ENCODE assay signal across 8 mouse cellular contexts in genomic region chr9:92458059-92458402, GRCm38 (mm10). TPM values are rescaled to one million over a fixed set of nuclear protein-coding genes. Genes with fewer than 3 reads are reported as not detected.
A peak's percentile ranks its signal among the peaks of the same experiment; 100 is the strongest.
DNase-seq lines count a peak whose midpoint lies in the region; ATAC-seq and TF ChIP-seq lines count a peak whose summit lies in the region.

No protein-coding gene starts in this region.

- in situ Hi-C loops in CH12.LX (cut with MboI; ENCODE audit: low pct_ligation_motif_present, low pct_unique_long_range_greater_than_20kb, low sequenced_read_pairs): no loop called here

- H3K4me2 ChIP-seq in CH12.LX (ENCODE audit: insufficient read depth, low read depth, poor library complexity, severe bottlenecking): peak overlapping the region; percentile 42
- peak overlapping the region; percentile 84 for H3K4me2 ChIP-seq in forebrain, embryonic 14.5 days (ENCODE audit: low read length)
- H3K4me2 ChIP-seq in liver, embryonic 16.5 days (ENCODE audit: low read depth, low read length): peak overlapping the region; percentile 88

- no peak for TF ChIP-seq POLR2A in heart, adult 2 months (IDR thresholded peaks at IDR 0.05; ENCODE audit: insufficient read depth, low read depth, low read length)
- TF ChIP-seq POLR2A in CH12.LX (IDR thresholded peaks at IDR 0.05; ENCODE audit: low read depth, low read length): no peak

- ATAC-seq in forebrain, embryonic 14.5 days: no peak; the same call in 1 of the 2 replicates
- ATAC-seq in liver, embryonic 16.5 days (ENCODE audit: low read depth): no peak

- intact Hi-C loops in heart, adult 2 months (cut with DNase I): loop anchor here (5.0 kb wide), 5 partner anchors 46 to 241 kb away; partner anchors contain the start of genes Plod2 and Plscr2

- 2% methylated on average over 5 of the region's 5 CpGs for WGBS in heart, adult 2 months
- 0% methylated on average over 5 of the region's 5 CpGs for WGBS in forebrain, embryonic 14.5 days
- 1% methylated on average over 5 of the region's 5 CpGs for WGBS in liver, embryonic 16.5 days (ENCODE audit: insufficient replicate concordance)

- TF ChIP-seq CTCF in heart, adult 2 months (IDR thresholded peaks at IDR 0.05): no peak
- TF ChIP-seq CTCF in CH12.LX (conservative IDR thresholded peaks at IDR 0.05 in 1 of 2, IDR thresholded peaks at IDR 0.05 in 1 of 2; ENCODE audit: low read depth in 2 of 2, low read length in 2 of 2): no peak

- no peak for TF ChIP-seq EP300 in heart, adult 2 months (IDR thresholded peaks at IDR 0.05; ENCODE audit: insufficient read depth, low read depth, low read length)
- TF ChIP-seq EP300 in CH12.LX (IDR thresholded peaks at IDR 0.05; ENCODE audit: low read length): no peak

- no peak for DNase-seq in heart, adult 2 months
- no peak for DNase-seq in heart, adult 9 months (ENCODE audit: low spot score in 2 of 2)
- DNase-seq in CH12.LX (ENCODE audit: extremely low read depth): no peak
- no peak for DNase-seq in forebrain, embryonic 14.5 days (ENCODE audit: low spot score)
- no peak for DNase-seq in urinary bladder, postnatal 10 days (ENCODE audit: low spot score)
- no peak for DNase-seq in cerebellum, postnatal 4 days (ENCODE audit: low spot score in 2 of 2)
- DNase-seq in urinary bladder, adult 2 months (ENCODE audit: low spot score): no peak

- TF ChIP-seq RAD21 in CH12.LX (IDR thresholded peaks at IDR 0.05; ENCODE audit: low read depth, low read length): no peak

- H3K27ac ChIP-seq in heart, adult 2 months: peak overlapping the region; percentile 96
- H3K27ac ChIP-seq in CH12.LX (ENCODE audit: insufficient read depth, low read depth): no peak overlapping the region
- H3K27ac ChIP-seq in forebrain, embryonic 14.5 days (ENCODE audit: low read depth, low read length): no peak overlapping the region
- H3K27ac ChIP-seq in liver, embryonic 16.5 days (ENCODE audit: low read length): no peak overlapping the region

- H3K4me1 ChIP-seq in heart, adult 2 months (ENCODE audit: control insufficient read depth, insufficient read depth, low read length): peaks cover 1% of the 10 kb centered on the region; the same call in 1 of the 2 replicates
- peaks cover 0 to 4% of the 10 kb centered on the region in 2 experiments; a peak in 2 of 4 replicates for H3K4me1 ChIP-seq in CH12.LX (ENCODE audit: control insufficient read depth in 1 of 2, insufficient read depth in 2 of 2)
- H3K4me1 ChIP-seq in forebrain, embryonic 14.5 days (ENCODE audit: control insufficient read depth, insufficient read depth, low read length): peaks cover 2% of the 10 kb centered on the region; the same call in 1 of the 2 replicates
- no peaks in the 10 kb centered on the region; the same call in 1 of the 2 replicates for H3K4me1 ChIP-seq in liver, embryonic 16.5 days (ENCODE audit: control insufficient read depth, low read depth, low read length)

- dilution Hi-C loops in CH12.LX (cut with MboI; ENCODE audit: extremely low pct_ligation_motif_present, extremely low pct_unique_long_range_greater_than_20kb, low sequenced_read_pairs): no loop called here

- H3K27me3 ChIP-seq in heart, adult 2 months (ENCODE audit: control insufficient read depth, insufficient read depth, low read length): no peaks in the 10 kb centered on the region
- H3K27me3 ChIP-seq in CH12.LX (replicated peaks): no peaks in the 10 kb centered on the region
- H3K27me3 ChIP-seq in forebrain, embryonic 14.5 days (replicated peaks; ENCODE audit: control insufficient read depth, insufficient read depth, low read length): no peaks in the 10 kb centered on the region
- H3K27me3 ChIP-seq in liver, embryonic 16.5 days (ENCODE audit: control insufficient read depth, insufficient read depth, low read depth, low read length): no peaks in the 10 kb centered on the region

- peaks cover 2% of the 10 kb centered on the region for H3K36me3 ChIP-seq in heart, adult 2 months (ENCODE audit: control insufficient read depth, insufficient read depth, low read length)
- H3K36me3 ChIP-seq in CH12.LX (replicated peaks in 1 of 2; ENCODE audit: control insufficient read depth in 1 of 2, insufficient read depth in 1 of 2, low read length in 1 of 2): no peaks in the 10 kb centered on the region
- H3K36me3 ChIP-seq in forebrain, embryonic 14.5 days (ENCODE audit: control insufficient read depth, insufficient read depth, low read length): no peaks in the 10 kb centered on the region
- no peaks in the 10 kb centered on the region for H3K36me3 ChIP-seq in liver, embryonic 16.5 days (ENCODE audit: control insufficient read depth, insufficient read depth)

- no peaks in the 10 kb centered on the region for H3K9me3 ChIP-seq in CH12.LX (replicated peaks; ENCODE audit: low read length)
- H3K9me3 ChIP-seq in forebrain, embryonic 14.5 days (replicated peaks; ENCODE audit: control insufficient read depth, low read length): no peaks in the 10 kb centered on the region
- no peaks in the 10 kb centered on the region for H3K9me3 ChIP-seq in liver, embryonic 16.5 days (replicated peaks; ENCODE audit: control insufficient read depth, low read length)

- H3K9ac ChIP-seq in heart, adult 2 months (ENCODE audit: low read depth, low read length): peak overlapping the region; percentile 93
- H3K9ac ChIP-seq in CH12.LX (ENCODE audit: insufficient read depth, low read depth): peak overlapping the region; percentile 33
- peak overlapping the region; percentile 71 for H3K9ac ChIP-seq in forebrain, embryonic 14.5 days (ENCODE audit: low read length)
- H3K9ac ChIP-seq in liver, embryonic 16.5 days (ENCODE audit: low read depth, low read length): peak overlapping the region; percentile 59

- peak overlapping the region; percentile 86 for H3K4me3 ChIP-seq in heart, adult 2 months
- peak overlapping the region; percentile 35 to 86 (median 60) for H3K4me3 ChIP-seq in CH12.LX (replicated peaks in 1 of 3; ENCODE audit: low read depth in 2 of 3, low read length in 2 of 3, poor library complexity in 1 of 3)
- peak overlapping the region; percentile 52 for H3K4me3 ChIP-seq in forebrain, embryonic 14.5 days (ENCODE audit: low read depth, low read length)
- H3K4me3 ChIP-seq in liver, embryonic 16.5 days (ENCODE audit: low read depth, low read length): peak overlapping the region; percentile 70

- H3K79me2 ChIP-seq in heart, adult 2 months (replicated peaks; ENCODE audit: control insufficient read depth, insufficient read depth, low read length): no peaks in the 10 kb centered on the region
- H3K79me2 ChIP-seq in CH12.LX (replicated peaks; ENCODE audit: control insufficient read depth, extremely low read depth, insufficient read depth, poor library complexity, severe bottlenecking): no peaks in the 10 kb centered on the region

TF ChIP-seq in CH12.LX, 34 proteins besides CTCF, POLR2A, EP300 and RAD21:
- TF ChIP-seq TBP (conservative IDR thresholded peaks at IDR 0.05; ENCODE audit: low read depth, low read length) (no peak), NELFE (IDR thresholded peaks at IDR 0.05; ENCODE audit: low read depth, low read length) (no peak), USF1 (IDR thresholded peaks at IDR 0.05; ENCODE audit: low read depth, low read length) (no peak), MAX (IDR thresholded peaks at IDR 0.05; ENCODE audit: low read length) (no peak), USF2 (conservative IDR thresholded peaks at IDR 0.05; ENCODE audit: low read depth, low read length) (no peak), GABPA (IDR thresholded peaks at IDR 0.05; ENCODE audit: insufficient replicate concordance, low read depth, low read length) (no peak), NRF1 (IDR thresholded peaks at IDR 0.05; ENCODE audit: low read depth, low read length) (no peak), HCFC1 (IDR thresholded peaks at IDR 0.05; ENCODE audit: low read depth, low read length) (no peak), MEF2A (IDR thresholded peaks at IDR 0.05; ENCODE audit: borderline replicate concordance, low read depth, low read length) (no peak), RCOR1 (conservative IDR thresholded peaks at IDR 0.05; ENCODE audit: low read depth, low read length) (no peak), MAFK (IDR thresholded peaks at IDR 0.05; ENCODE audit: insufficient replicate concordance, low read length) (no peak), E2F4 (IDR thresholded peaks at IDR 0.05; ENCODE audit: insufficient replicate concordance, low read depth, low read length) (no peak), ZNF384 (IDR thresholded peaks at IDR 0.05; ENCODE audit: low read depth, low read length) (no peak), ZKSCAN1 (IDR thresholded peaks at IDR 0.05; ENCODE audit: borderline replicate concordance, low read depth, low read length) (no peak)

RNA-seq across cellular contexts. Expression of gene Plscr4, which starts 0.9 kb away (rescaled TPM):
- total RNA-seq in heart, adult 2 months (2021): 1 to 10 TPM; 6.8 to 7.4 TPM
- 8.1 and 10.3 TPM in 2 replicates for polyA plus RNA-seq in heart, adult 2 months (2012; rRNA removed)
- total RNA-seq in CH12.LX (2012; rRNA removed) (not detected in 2 replicates), CH12.LX (2014; rRNA removed) (0.07 TPM in 1 of 2 replicates, not detected in the other)
- 0.10 TPM in 1 of 2 replicates, not detected in the other for polyA plus RNA-seq in CH12.LX (2012; ENCODE audit: insufficient read length, low read depth)
- polyA plus RNA-seq in forebrain, embryonic 14.5 days (2014; fragmentation: Nextera tagmentation; extraction: Ambion mirVana): 1.1 and 1.7 TPM in 2 replicates
- polyA plus RNA-seq in liver, embryonic 16.5 days (2015; fragmentation: Nextera tagmentation; extraction: Ambion mirVana): 0.93 and 1.3 TPM in 2 replicates
- 32.9 and 33.5 TPM in 2 replicates for polyA plus RNA-seq in urinary bladder, adult 2 months (2012; rRNA removed)

Comparison
In these comparisons a context has a peak if more than half of its experiments do, and no peak if none do; other contexts are left out.
1. H3K9ac ChIP-seq: peak in every context shown above with its lines; median percentile 93 in heart, adult 2 months; 71 in forebrain, embryonic 14.5 days; 59 in liver, embryonic 16.5 days; 33 in CH12.LX.